ENCODE assay signal across 32 mouse cellular contexts in genomic region chr7:72209296-72209695, GRCm38 (mm10).
DNase-seq lines count a peak whose midpoint lies in the region; ATAC-seq lines count a peak whose summit lies in the region.
"Had no signal": no experiment of that assay in that cellular context is flagged by ENCODE, and none has a peak within 500 bp of the region (broad histone marks: within the 10 kb centered on the region; RNA-seq: fewer than 3 reads in every experiment).

No protein-coding gene starts in this region.

- no peak for ATAC-seq in heart, embryonic 12.5 days (ENCODE audit: insufficient number of reproducible peaks, low FRiP score)
- ATAC-seq in kidney, embryonic 15.5 days (replicated peaks; ENCODE audit: low FRiP score) = no peak
- no peak for ATAC-seq in kidney, embryonic 16.5 days (ENCODE audit: low FRiP score, low TSS enrichment)
- ATAC-seq: forebrain, embryonic 14.5 days; inflammation-experienced regulatory T-cells, adult 6 months; lung, postnatal 0 days had no signal

- WGBS in heart, embryonic 12.5 days = 60% methylated on average over 5 of the region's 5 CpGs
- 78% methylated on average over 5 of the region's 5 CpGs for WGBS in kidney, embryonic 15.5 days
- 75% methylated on average over 5 of the region's 5 CpGs for WGBS in kidney, embryonic 16.5 days

- no peak overlapping the region for H3K9ac ChIP-seq in heart, embryonic 12.5 days
- H3K9ac ChIP-seq in kidney, embryonic 15.5 days = no peak overlapping the region
- H3K9ac ChIP-seq in kidney, embryonic 16.5 days (replicated peaks; ENCODE audit: low read length) = no peak overlapping the region
- H3K9ac ChIP-seq: embryonic facial prominence, embryonic 12.5 days; hindbrain, embryonic 15.5 days; limb, embryonic 13.5 days; liver, embryonic 13.5 days; midbrain, embryonic 12.5 days; neural tube, embryonic 12.5 days had no signal

- H3K27me3 ChIP-seq in heart, embryonic 12.5 days (replicated peaks) = no peaks in the 10 kb centered on the region
- H3K27me3 ChIP-seq in kidney, embryonic 15.5 days = no peaks in the 10 kb centered on the region
- no peaks in the 10 kb centered on the region for H3K27me3 ChIP-seq in kidney, embryonic 16.5 days (ENCODE audit: insufficient read depth, low read length)
- H3K27me3 ChIP-seq: embryonic facial prominence, embryonic 12.5 days; hindbrain, embryonic 15.5 days; limb, embryonic 13.5 days; liver, embryonic 13.5 days; megakaryocyte, embryonic 14.5 days; midbrain, embryonic 12.5 days; neural tube, embryonic 12.5 days had no signal

- no peak overlapping the region for H3K4me3 ChIP-seq in heart, embryonic 12.5 days
- no peak overlapping the region for H3K4me3 ChIP-seq in kidney, embryonic 15.5 days (replicated peaks)
- H3K4me3 ChIP-seq in kidney, embryonic 16.5 days (ENCODE audit: low read length) = no peak overlapping the region
- H3K4me3 ChIP-seq: embryonic facial prominence, embryonic 12.5 days; hindbrain, embryonic 10.5 days; hindbrain, embryonic 15.5 days; layer of hippocampus, adult 2 months; left cerebral cortex, adult 2 months; limb, embryonic 13.5 days; liver, embryonic 13.5 days; megakaryocyte, embryonic 14.5 days; midbrain, embryonic 12.5 days; myocyte; neural tube, embryonic 12.5 days had no signal

- H3K27ac ChIP-seq in heart, embryonic 12.5 days (ENCODE audit: poor library complexity, severe bottlenecking) = no peak overlapping the region
- H3K27ac ChIP-seq in kidney, embryonic 15.5 days = no peak overlapping the region
- H3K27ac ChIP-seq in kidney, embryonic 16.5 days (ENCODE audit: low read length) = 0 out of 2 replicates have a peak overlapping the region, but pooled peaks have one; percentile 5
- H3K27ac ChIP-seq: embryonic facial prominence, embryonic 12.5 days; hindbrain, embryonic 10.5 days; hindbrain, embryonic 15.5 days; kidney, postnatal 0 days; layer of hippocampus, adult 2 months; left cerebral cortex, adult 2 months; limb, embryonic 13.5 days; liver, embryonic 13.5 days; midbrain, embryonic 12.5 days; neural tube, embryonic 12.5 days; stomach, postnatal 0 days had no signal

- no peak overlapping the region for H3K4me2 ChIP-seq in heart, embryonic 12.5 days
- no peak overlapping the region for H3K4me2 ChIP-seq in kidney, embryonic 15.5 days
- no peak overlapping the region for H3K4me2 ChIP-seq in kidney, embryonic 16.5 days (replicated peaks; ENCODE audit: low read depth, low read length)
- H3K4me2 ChIP-seq: embryonic facial prominence, embryonic 12.5 days; hindbrain, embryonic 15.5 days; limb, embryonic 13.5 days; liver, embryonic 13.5 days; midbrain, embryonic 12.5 days; neural tube, embryonic 12.5 days had no signal

- H3K9me3 ChIP-seq in heart, embryonic 12.5 days (replicated peaks) = no peaks in the 10 kb centered on the region
- no peaks in the 10 kb centered on the region for H3K9me3 ChIP-seq in kidney, embryonic 15.5 days (replicated peaks)
- no peaks in the 10 kb centered on the region for H3K9me3 ChIP-seq in kidney, embryonic 16.5 days (ENCODE audit: low read length)
- H3K9me3 ChIP-seq: embryonic facial prominence, embryonic 12.5 days; hindbrain, embryonic 10.5 days; hindbrain, embryonic 15.5 days; limb, embryonic 13.5 days; liver, embryonic 13.5 days; megakaryocyte, embryonic 14.5 days; midbrain, embryonic 12.5 days; neural tube, embryonic 12.5 days had no signal

- H3K4me1 ChIP-seq in heart, embryonic 12.5 days (replicated peaks) = 0 out of 2 replicates have a peak, but pooled peaks cover 3% of the 10 kb centered on the region
- H3K4me1 ChIP-seq in kidney, embryonic 15.5 days = peaks cover 9% of the 10 kb centered on the region; the same call in 1 of the 2 replicates
- H3K4me1 ChIP-seq in kidney, embryonic 16.5 days (ENCODE audit: insufficient read depth, low read length) = peaks cover 24% of the 10 kb centered on the region
- H3K4me1 ChIP-seq: embryonic facial prominence, embryonic 12.5 days; hindbrain, embryonic 10.5 days; hindbrain, embryonic 15.5 days; liver, embryonic 13.5 days; megakaryocyte, embryonic 14.5 days; midbrain, embryonic 12.5 days; neural tube, embryonic 12.5 days had no signal

- DNase-seq in heart, adult 18-20 months = peak; percentile 12 to 52
- DNase-seq in kidney, adult 11 months = peak; percentile 35
- DNase-seq in kidney, adult 9 months = peak; percentile 45
- DNase-seq in cerebellum, postnatal 14 days = no peak
- DNase-seq: B cell, adult 2 months; cerebellum, adult 8-10 months; cerebellum, postnatal 36 days; embryo, embryonic 11 days; gastrocnemius, postnatal 14 days; liver, embryonic 13.5 days; lung, adult 18-20 months; lung, postnatal 4 days; right cerebral cortex, postnatal 4 days; thymus, postnatal 4 days had no signal

- no peaks in the 10 kb centered on the region for H3K36me3 ChIP-seq in heart, embryonic 12.5 days
- H3K36me3 ChIP-seq in kidney, embryonic 15.5 days = no peaks in the 10 kb centered on the region
- H3K36me3 ChIP-seq in kidney, embryonic 16.5 days (ENCODE audit: insufficient read depth, low read length) = no peaks in the 10 kb centered on the region
- H3K36me3 ChIP-seq: embryonic facial prominence, embryonic 12.5 days; hindbrain, embryonic 10.5 days; hindbrain, embryonic 15.5 days; limb, embryonic 13.5 days; liver, embryonic 13.5 days; midbrain, embryonic 12.5 days; neural tube, embryonic 12.5 days had no signal

Comparison
In these comparisons a context has a peak if more than half of its experiments do, and no peak if none do; other contexts are left out.
1. DNase-seq: peak in heart, adult 18-20 months (2 of 2), kidney, adult 11 months (single experiment) and kidney, adult 9 months (single experiment); none in cerebellum, postnatal 14 days (0 of 2).